Mouse (Mus musculus): ENCODE measurements around the gene Lrrc7.

DNA sequence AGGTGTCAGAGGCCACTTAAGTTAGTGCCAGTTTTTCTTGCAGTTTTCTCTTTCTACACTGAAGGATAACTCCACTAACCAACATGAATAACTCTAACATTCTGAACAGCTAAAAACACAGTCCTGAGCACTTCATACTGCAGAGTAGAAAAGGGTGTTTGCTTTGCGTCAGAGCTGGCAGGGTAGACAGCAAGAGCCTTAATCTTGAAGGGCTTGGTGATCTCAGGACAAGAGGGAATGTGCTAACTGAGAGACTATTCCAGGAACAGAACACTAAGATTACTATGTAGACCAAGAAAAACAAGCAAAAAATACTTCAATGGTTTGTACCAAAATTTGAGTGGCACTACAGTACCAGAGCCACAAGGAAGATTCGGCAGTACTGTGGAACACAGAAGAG lies 487.0 kb downstream of the Lrrc7 start:
- no peak for TF ChIP-seq POLR2A (IDR thresholded peaks at IDR 0.05; ENCODE audit: insufficient read depth, low read depth, low read length)
- TF ChIP-seq CTCF (IDR thresholded peaks at IDR 0.05; ENCODE audit: insufficient read depth, low read depth, low read length): no peak

All from olfactory bulb, adult 2 months (tissue).